Mouse (Mus musculus): ENCODE results near the gene 4932438H23Rik.

4932438H23Rik gene

GRCm38 (mm10) chr16:91009942-91010529 is 84.9 kb downstream of the 4932438H23Rik start:
- DNase-seq (ENCODE audit: low spot score): peak; percentile 24

DNA sequence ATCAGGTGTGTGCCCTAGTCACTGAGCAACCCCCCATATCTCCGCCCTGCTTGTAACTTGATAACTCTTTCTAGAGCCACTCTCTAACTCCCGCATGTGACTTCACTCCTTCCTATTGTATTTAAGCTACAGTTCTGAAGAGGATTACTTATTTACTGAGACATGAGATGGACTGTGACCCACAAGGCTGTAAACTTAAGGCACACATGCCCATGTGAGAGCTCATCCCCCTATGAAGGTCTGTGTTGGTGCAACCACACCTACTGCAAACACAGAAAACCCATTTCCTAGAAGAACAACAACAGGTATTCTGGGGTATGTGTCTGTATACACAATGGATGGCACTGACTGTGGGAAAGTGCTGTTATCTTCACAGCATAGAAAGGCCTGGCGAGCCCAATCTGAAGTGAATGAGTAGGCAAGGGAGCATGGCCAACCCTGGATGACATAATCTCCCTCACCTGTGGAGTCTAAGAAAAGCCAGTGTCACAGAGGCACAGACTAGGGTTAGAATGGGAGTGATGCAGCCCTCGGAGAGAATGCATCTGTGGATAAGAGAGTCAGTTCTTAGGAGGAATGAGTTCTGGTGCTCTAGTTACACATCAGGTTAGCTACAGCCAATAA is 89.9 kb downstream of the 4932438H23Rik start:
- DNase-seq (ENCODE audit: low spot score): no peak
